Mouse (Mus musculus) adrenal gland, postnatal 10 days (tissue): ENCODE measurements around the gene Dpm2. TPM values are rescaled to one million over a fixed set of nuclear protein-coding genes. Genes with fewer than 3 reads are reported as not detected.

Experiments
- DNase-seq: peaks from one replicate; pipeline ENCODE4 v3.0.0; 2021; ENCODE audit warnings: mixed read lengths
- total RNA-seq, 2 experiments: library from RNA; stranded (reverse); gene quantifications; 2 replicates each; pipeline ENCODE4 v1.2.3; 2021

The Dpm2 gene
- total RNA-seq, 2 experiments from 2014 or later, result 44.4 to 49.9 TPM

DNA sequence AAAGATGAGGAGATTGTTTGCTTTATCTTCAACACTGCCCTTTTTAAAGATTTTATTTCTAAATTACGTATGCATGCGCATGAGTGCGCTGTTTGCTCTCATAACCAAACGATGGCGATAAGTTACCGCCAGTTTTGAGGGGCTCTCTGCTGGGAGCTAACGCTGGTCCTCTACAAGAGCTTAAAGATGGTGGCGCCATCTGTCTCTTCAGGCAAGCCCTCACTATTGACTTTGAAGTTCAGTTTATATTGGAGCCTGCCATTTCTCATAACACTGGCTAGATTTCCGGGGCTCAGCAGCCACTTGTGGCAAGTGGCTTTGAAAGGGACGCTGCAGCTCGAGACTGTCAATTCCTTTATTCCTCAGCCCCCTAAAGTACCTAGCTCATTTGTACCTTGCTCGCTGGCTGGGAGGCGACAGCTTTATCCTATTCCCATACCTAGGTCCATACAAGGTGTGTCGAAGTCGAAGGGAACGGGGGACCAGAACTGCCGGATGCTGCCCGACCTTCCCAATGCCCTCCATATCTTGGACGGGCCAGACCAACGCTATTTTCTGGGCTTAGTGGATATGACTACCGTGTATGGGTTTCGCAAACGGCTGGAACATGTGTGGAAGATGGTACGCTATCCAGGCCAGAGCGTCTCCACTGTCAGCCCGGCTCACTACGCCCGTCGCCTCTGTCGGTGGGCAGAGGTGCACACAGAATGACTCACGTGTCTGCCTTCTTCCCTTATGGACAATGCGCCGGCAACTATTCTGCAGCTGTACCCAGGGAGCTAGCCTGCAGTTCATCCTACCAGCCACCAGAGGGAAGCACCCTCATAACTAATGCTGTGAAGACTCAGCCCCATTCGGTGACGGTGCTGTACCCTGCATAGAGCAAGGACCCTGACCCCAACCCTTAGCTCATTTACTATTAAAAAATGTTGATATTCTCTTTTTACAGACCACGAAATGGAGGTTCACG is 12.5 kb downstream of the Dpm2 start:
- DNase-seq, result peak; percentile 84

GRCm38 (mm10) chr2:32585149-32585714 is 14.6 kb downstream of the Dpm2 start:
- no peak for DNase-seq

DNA sequence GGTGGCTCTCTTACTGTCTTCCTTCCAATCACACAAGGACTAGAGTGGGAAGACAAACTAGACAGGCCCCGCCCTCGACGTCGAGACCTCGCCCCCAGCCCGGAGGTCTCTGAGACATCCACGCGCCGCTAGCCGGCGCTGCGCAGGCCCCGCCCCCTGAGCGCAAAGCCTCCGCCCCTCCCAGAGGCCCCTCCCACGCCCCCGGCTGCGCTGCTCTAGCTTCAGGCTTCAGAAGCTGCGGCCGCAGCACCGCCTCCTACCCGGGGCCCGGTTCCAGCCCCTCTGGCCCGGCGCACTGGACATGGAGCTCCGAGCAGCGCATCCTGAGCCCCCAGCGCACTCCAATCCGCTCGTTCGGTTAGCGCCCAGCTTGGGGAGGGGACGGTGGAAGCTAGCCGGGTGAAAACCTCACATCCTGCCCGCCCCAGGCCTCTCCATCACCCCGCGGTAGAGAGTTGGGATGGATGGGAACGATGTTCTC is 16.3 kb downstream of the Dpm2 start, which contains the start of gene St6galnac4:
Gene St6galnac4, plus strand, starts transcription at position 225 of the 481 bp plus-strand sequence.
- peak; percentile 95 for DNase-seq

DNA sequence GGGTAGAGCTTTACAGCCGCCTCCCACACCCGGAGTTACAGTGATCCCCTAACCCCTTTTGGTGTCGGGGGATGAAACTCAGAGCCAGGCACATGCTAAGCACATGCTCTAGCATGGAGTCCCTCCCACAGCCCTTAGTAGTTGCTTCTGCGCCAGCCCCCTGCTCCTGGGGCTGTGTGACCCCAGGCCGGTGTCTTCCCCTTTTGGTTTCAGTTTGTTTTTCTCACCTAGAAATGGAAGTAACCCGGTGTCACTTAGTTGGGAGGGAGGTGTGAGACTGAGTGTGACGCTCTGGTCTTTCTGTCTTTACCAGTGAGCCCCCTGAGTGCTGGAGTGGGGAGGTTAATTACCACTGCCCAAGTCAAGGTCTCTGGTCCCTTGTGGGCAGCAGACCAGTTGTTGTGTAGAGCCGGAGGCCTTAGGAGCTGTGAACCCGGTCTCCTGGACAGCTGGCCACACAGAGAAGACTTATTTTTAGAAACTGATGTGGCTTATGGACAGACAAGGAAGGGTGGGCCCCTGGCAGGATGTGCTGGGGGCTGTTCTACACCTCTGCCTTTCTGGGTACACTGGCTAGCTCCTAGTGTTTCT is 17.2 kb downstream of the Dpm2 start:
- no peak for DNase-seq

GRCm38 (mm10) chr2:32589213-32589795 is 18.6 kb downstream of the Dpm2 start:
- peak; percentile 65 for DNase-seq

- peak; percentile 47 for DNase-seq
These were observed 19.6 kb downstream of the Dpm2 start for GRCm38 (mm10) chr2:32590224-32590623.

- DNase-seq, result no peak
These were observed 20.6 kb downstream of the Dpm2 start for GRCm38 (mm10) chr2:32591249-32591648.

- peak; percentile 55 for DNase-seq
These were observed 26.1 kb downstream of the Dpm2 start for GRCm38 (mm10) chr2:32596725-32597124.

DNA sequence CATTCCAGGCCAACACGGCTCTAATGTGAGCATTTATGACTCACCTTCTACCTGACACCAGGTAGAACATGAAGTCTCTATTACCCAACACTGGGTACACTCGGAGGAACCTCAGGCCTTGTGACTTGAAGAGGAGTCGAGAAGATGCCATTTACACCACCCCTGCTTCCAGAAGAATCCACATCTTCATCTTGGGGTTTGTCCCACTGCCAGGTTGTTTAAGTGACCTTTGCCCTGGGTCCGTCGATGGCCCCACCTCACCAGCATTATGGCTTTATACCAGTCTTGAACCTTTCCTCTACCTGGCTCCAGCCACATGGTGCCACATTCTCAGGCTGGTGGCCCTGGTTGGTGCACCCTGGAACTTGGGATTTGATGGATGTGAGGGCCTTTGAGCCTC is 26.6 kb downstream of the Dpm2 start:
- no peak for DNase-seq

DNA sequence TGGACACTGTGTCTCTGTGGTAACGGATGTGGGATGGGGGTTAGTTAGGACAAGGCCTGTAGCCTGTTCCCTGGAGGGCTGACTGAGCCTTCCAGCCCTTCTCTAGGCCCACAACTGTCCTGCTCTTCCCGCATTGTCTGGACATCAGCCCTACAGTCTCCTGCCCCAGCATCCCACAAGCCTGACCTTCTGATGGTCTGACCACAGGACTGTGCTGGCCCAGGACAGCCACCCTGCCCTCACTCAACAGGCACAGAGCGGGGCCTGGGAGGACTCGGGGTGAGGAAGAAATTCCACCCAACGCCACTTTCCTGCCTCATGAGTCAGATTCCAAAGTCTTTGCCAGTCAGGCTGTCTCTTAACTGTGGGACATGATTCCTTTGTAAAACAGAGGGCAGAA is 27.0 kb downstream of the Dpm2 start:
- no peak for DNase-seq

- no peak for DNase-seq
These were observed 27.8 kb downstream of the Dpm2 start for GRCm38 (mm10) chr2:32598506-32598905.

DNA sequence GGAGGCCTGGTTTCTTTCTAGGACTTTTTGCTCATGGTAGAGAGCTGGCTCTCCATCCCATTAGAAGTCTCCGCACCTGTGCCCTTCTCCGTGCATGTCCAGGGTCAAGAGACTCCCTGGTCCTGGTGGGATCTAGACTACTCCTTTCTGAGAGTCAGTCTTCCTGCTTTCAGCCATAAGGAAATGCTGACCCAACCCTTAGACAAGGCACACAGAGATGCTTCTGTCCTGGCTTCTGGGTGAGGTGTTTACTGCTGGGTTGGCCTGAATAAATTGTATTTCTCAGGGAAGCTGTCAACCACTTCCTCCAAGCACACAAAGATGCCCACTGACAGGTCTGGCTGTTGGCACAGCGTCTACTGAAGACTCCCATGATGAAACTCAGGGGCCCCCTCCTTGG is 28.8 kb downstream of the Dpm2 start, which contains the start of gene St6galnac6:
Gene St6galnac6, plus strand, starts transcription at position 301 of the 400 bp plus-strand sequence.
- DNase-seq, result no peak

DNA sequence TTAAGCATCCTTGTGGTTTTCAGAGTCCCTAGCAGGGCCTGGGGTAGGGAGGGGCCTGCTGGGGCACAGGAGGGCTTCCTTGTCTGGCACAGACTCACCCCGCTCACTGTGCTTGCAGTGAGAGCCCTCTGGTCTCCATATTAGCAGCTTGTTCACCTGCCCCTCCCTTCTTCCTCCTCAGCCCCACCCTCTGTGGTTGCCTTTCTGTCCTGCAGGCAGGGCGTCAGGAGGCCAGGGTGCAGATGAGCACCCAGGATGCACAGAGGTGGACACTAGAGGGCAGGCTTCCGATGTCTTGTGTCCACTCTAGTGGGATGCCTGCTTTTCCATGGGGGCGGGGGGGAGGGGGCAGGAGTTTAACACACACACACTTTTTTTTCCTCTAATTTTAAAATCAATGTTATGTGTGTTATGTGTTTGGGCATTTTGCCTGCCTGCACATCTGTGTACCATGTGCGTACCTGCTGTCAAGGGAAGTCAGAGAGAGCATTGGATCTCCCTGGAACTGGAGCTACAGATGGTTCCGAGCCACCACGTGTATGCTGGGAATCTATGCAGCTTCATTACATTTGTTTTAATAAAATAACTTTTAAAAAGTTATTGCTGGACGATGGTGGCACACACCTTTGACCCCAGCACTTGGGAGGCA is 30.9 kb downstream of the Dpm2 start:
- peak; percentile 66 for DNase-seq

DNA sequence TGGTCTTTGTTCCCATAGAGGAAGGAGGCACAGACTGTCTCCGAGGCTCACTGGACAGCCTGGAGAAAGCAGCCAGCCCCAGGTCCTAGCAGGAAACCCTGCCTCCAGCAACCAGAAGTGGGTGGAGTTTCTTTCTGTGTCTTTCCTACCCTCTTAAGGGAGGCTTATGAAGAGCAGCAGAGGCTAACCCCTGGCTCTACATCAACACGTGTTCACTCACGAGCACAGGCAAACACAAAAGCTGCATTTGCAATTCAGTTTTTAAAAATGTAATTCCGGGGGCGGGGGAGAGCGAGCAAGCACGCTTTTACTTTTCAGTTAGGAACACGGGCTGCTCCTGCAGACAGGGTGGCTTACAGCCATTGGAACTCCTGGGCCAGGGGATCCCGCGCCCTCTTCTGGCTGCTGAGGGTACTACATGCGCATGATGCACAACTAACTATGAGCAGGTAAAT is 32.0 kb downstream of the Dpm2 start:
- peak; percentile 95 for DNase-seq

GRCm38 (mm10) chr2:32604631-32605030 is 34.0 kb downstream of the Dpm2 start:
- DNase-seq, result no peak

DNA sequence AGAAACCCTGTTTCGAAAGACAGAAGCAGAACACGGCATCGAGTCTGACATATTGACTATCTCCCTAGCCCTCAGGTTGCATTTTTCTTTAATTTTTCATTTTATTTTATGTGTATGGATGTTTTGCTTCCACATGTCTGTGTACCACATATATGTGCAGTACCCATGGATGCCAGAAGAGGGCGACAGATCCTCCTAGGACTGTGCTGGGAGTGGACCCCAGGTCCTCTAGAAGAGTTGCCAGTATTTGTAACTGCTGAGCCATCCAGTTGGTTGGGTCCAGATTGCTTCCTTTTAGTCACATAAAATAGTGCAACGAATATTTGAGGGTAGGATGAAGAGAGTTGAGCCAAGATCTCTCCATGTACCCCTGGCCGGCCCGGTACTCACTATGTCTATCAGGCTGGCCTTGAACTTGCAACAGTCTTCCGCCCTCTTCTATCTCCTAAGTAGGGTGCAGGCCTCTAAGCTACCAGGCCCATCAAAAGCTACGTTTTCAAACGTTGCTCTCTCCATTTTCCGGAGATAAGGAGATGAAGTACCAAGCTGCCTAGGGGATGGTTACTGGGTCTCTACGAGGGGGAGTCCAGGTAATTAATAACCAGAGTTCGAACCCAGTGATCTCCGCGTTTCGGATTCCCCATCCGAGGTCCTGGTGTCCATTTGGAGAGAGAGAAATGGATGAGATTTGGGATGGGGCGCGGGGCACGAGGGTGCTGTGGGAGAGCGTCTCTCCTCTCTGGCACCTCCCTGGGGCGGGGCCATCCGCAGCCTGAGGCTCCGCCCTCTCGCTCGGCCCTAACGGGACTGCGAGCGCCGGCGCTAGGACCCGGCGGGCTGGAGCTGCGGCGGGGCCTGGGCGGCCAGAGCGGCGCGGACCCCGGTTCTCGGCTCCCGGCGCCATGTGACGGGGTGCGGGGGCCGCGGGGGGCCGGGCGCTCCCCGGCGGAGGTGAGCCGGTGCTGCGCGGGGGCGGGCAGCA is 35.8 kb downstream of the Dpm2 start:
- DNase-seq, result peak; percentile 93

DNA sequence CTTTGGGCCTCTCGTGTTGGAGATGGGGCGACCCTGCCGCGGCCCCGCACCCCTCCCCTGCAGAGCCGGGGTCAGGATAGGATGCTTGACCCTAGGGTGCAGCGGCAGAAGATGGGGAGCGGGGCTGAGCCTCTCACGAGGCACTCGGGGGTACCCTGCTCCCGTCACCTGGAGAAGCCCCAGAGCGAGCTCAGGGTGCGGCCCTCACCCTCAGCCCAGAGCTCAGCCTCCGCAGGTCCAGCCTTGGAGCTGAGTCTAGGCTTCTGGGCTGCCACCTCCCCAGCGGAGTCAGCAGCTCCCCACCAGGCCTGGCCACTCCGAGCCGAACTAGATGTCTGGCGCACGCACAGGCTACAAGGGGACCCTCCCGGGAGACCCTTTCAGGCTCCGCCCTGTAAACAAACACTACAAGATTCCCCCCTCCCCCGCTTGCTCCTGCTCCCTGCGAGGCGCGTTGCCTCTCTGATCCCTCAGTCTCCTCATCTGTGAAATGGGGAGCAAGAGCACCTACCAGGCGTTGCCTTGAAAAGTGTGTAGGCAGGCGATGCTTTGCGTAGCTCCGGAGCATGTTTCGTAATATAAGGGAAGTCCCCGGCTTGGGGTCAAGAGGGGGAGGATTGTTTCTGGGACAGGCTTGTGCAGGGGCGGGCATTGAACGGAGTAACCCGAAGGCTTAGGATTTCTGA is 36.7 kb downstream of the Dpm2 start:
- DNase-seq, result peak; percentile 61

DNA sequence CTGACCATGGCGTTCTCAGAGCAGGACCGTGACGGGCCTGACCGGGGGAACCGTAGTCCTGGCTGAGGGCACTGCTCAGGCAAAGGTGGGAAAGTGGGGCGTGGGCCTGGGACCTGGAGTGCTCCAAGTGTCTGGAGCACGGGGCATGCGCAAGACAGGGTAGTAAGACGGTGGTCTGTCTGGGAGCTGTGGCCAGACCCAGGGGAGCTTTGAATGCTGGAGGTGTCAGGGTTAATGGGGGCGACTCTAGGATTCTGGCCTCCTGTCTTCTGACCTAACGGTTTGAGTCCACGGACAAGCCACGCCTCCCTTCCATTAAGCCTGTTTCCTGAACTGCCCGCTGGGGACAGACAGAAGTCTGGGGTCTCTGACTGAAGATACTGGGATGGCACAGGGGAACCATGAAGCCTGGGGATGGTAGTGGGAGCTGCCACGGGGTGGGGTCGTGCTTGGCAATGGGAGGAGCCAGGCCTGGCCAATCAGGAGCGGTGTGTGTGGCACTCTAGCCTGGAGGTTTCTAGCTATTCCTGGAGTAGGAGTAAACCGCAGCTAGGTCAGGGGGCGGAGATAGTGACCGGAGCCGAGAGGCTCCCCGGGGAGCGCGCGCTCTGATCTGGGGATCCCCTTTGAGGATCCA is 37.6 kb downstream of the Dpm2 start:
- peak; percentile 90 for DNase-seq

- DNase-seq, result no peak
These were observed 38.2 kb downstream of the Dpm2 start for GRCm38 (mm10) chr2:32608778-32609435.
